Mouse (Mus musculus): ENCODE measurements at regions not wholly inside any gene's neighbourhood (a gene's known extent, or its start where the extent isn't known, plus 50 kb on each side); places are given as distances from the start of the nearest gene placed in this dataset.

DNA sequence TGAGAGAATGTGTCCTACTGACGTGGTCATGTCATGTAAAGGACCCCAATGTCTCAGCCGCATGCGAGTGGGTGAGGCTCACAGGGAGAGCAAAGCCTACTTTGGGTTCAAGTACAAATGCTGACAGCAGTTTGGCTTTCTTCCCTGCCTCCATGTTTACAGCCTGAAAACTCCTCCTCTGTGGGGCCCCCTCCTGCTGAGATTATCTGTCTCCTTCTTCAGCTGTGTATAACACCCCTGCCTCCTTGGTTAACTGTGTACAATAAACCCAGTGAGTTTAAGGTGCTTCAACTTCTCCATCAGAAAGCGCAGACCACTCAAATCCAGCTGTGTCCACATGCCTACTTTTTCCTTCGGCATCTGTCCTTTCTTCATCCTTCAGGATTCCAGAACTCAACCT is 130.3 kb downstream of the Tex36 start:
- no peak for TF ChIP-seq CTCF (IDR thresholded peaks at IDR 0.05; ENCODE audit: low read depth)
- no peak for TF ChIP-seq EP300 (IDR thresholded peaks at IDR 0.05; ENCODE audit: low read depth)

Data from heart, postnatal 0 days (tissue).